Mouse (Mus musculus) brain, adult 10 weeks (tissue): Measurements from ENCODE around the gene Cdc45. TPM values are rescaled to one million over a fixed set of nuclear protein-coding genes. Genes with fewer than 3 reads are reported as not detected.

Experiments used
- polyA plus RNA-seq: library from polyadenylated mRNA; stranded (reverse); fragments of 350-450 nt; fragmentation: Illumina TruSeq; extraction: RNeasy Lipid Tissue Mini Kit (QIAGEN cat#74804); gene quantifications from one replicate; pipeline ENCODE4 v1.2.3, GENCODE M21; 2015; ENCODE audit warnings: low read depth, low replicate concordance

The Cdc45 gene
- polyA plus RNA-seq: 3.0 TPM

GRCm38 (mm10) chr16:18811468-18812384 is at the start of gene Cdc45, which contains the start of gene Ufd1:
Gene Cdc45, minus strand, starts transcription at chr16:18811987.
Gene Ufd1, plus strand, starts transcription at chr16:18811779.

GRCm38 (mm10) chr16:18836468-18837208 is 24.9 kb upstream of the Cdc45 start, which contains the start of the genes 2510002D24Rik and Gm28539:
Gene 2510002D24Rik, plus strand, starts transcription at chr16:18836578.
Gene Gm28539, plus strand, starts transcription at chr16:18836584.

GRCm38 (mm10) chr16:18776556-18777100 is 35.2 kb downstream of the Cdc45 start, which contains the start of gene Cldn5:
Gene Cldn5, plus strand, starts transcription at chr16:18776847.

Other genes starting within 250 kb of the Cdc45 start
- 0.94 TPM for gene Tbx1, start 221.3 kb downstream of the Cdc45 start, polyA plus RNA-seq
- gene Gp1bb, start 189.6 kb downstream of the Cdc45 start, polyA plus RNA-seq: 1.4 TPM
- gene Gm49601, start 185.6 kb downstream of the Cdc45 start, polyA plus RNA-seq: 124 TPM
- gene Sept5, start 182.0 kb downstream of the Cdc45 start, polyA plus RNA-seq: 889 TPM
- gene Cldn5, start 35.1 kb downstream of the Cdc45 start, polyA plus RNA-seq: 70.2 TPM
- 117 TPM for gene Ufd1, start 208 bp downstream of the Cdc45 start, polyA plus RNA-seq
- 38.8 TPM for gene 2510002D24Rik, start 24.6 kb upstream of the Cdc45 start, polyA plus RNA-seq
- not detected for gene Gm28539, start 24.6 kb upstream of the Cdc45 start, polyA plus RNA-seq
- 79.8 TPM for gene Mrpl40, start 64.9 kb upstream of the Cdc45 start, polyA plus RNA-seq
- 66.6 TPM for gene Hira, start 65.0 kb upstream of the Cdc45 start, polyA plus RNA-seq